Mouse (Mus musculus) heart, adult 2 months (tissue): ENCODE measurements around the gene Scn3a. TPM values are rescaled to one million over a fixed set of nuclear protein-coding genes. Genes with fewer than 3 reads are reported as not detected.

Experiments
- DNase-seq, 2 experiments: peaks; one replicate each; pipeline ENCODE4 v3.0.0; 2021
- H3K27ac ChIP-seq: fragments of 200-600 bp; 2 replicates; pipeline ENCODE4 v1.8.1; 2022
- H3K27me3 ChIP-seq: fragments of 200-500 bp; 2 replicates; pipeline ENCODE4 v1.6.1; 2012; ENCODE audit warnings: mild to moderate bottlenecking, low read length, inconsistent platforms, mixed read lengths; ENCODE audit not compliant: control insufficient read depth, insufficient read depth
- H3K36me3 ChIP-seq: fragments of 200-500 bp; 2 replicates; pipeline ENCODE4 v1.6.1; 2012; ENCODE audit warnings: low read length, inconsistent platforms; ENCODE audit not compliant: control insufficient read depth, insufficient read depth
- H3K4me1 ChIP-seq: fragments of 200-500 bp; 2 replicates; pipeline ENCODE4 v1.6.1; 2011; ENCODE audit warnings: low read length; ENCODE audit not compliant: control insufficient read depth, insufficient read depth
- H3K4me3 ChIP-seq: fragments of 200-600 bp; 2 replicates; pipeline ENCODE4 v1.8.1; 2022
- H3K79me2 ChIP-seq: fragments of 200-500 bp; replicated peaks from 2 replicates; pipeline ENCODE4 v1.6.1; 2012; ENCODE audit warnings: mild to moderate bottlenecking, inconsistent platforms, low read length, moderate library complexity, mixed read lengths; ENCODE audit not compliant: control insufficient read depth, insufficient read depth
- H3K9ac ChIP-seq: fragments of 200-500 bp; 2 replicates; pipeline ENCODE4 v1.6.1; 2012; ENCODE audit warnings: low read depth, mild to moderate bottlenecking, control low read depth, inconsistent platforms, low read length, mixed read lengths
- CTCF ChIP-seq: fragments of 200-600 bp; IDR thresholded peaks from 2 replicates; pipeline ENCODE4 v1.8.1; 2022; ENCODE audit warnings: antibody characterized with exemption, mild to moderate bottlenecking, moderate library complexity
- EP300 ChIP-seq: fragments of 200-500 bp; IDR thresholded peaks from 2 replicates; pipeline ENCODE4 v1.6.1; 2011; ENCODE audit warnings: low read depth, low read length, control low read depth; ENCODE audit not compliant: insufficient read depth
- POLR2A ChIP-seq: fragments of 200-500 bp; IDR thresholded peaks from 2 replicates; pipeline ENCODE4 v1.6.1; 2011; ENCODE audit warnings: mild to moderate bottlenecking, low read depth, low read length, control low read depth; ENCODE audit not compliant: insufficient read depth
- WGBS: fragments of 180-500 bp; shearing (Covaris S2); methylation state at CpG from one replicate; pipeline ENCODE4 v1.1.7; 2018; 5-methylcytosine and 5-hydroxymethylcytosine counted together
- intact Hi-C: fragments of 180-260 bp; cut with DNase I; formaldehyde crosslinking; loops from one replicate; pipeline ENCODE4 v1.15.1; 2025
- polyA plus RNA-seq: library from polyadenylated mRNA; depleted of rRNA; stranded (reverse); fragments of >200 nt; gene quantifications from 2 replicates; pipeline ENCODE4 v1.2.3, GENCODE M21; 2012
- total RNA-seq, 2 experiments: library from RNA; stranded (reverse); gene quantifications; 2 replicates each; pipeline ENCODE4 v1.2.3; 2021

Gene Scn3a
- total and polyA plus RNA-seq, 3 experiments: 0.41 to 2.5 (median 1.3) TPM

DNA sequence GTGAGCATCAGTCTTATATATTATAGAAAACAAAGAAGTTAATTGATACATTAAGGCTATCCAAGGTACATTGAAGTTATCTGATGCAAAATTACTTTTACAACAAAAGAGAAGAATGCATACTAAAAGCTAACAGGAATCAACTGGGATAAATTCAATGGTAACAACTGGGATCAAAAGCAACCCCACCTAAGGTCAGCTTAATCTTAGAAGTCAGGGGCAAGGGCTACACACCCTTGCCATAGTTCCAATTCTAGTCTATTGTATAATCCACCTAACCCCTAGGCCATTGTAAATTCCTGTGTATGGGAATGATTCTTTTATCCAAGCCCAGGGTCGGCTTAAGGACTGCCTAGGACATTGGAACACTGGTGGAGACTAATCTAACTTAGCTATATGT lies 130.5 kb downstream of the Scn3a start:
- TF ChIP-seq CTCF (no peak), EP300 (no peak), POLR2A (no peak)
- WGBS: 85% methylated on average over 1 of the region's 1 CpGs

GRCm38 (mm10) chr2:65423501-65423900 lies 143.9 kb downstream of the Scn3a start:
- no peaks in the 10 kb centered on the region for H3K4me1 ChIP-seq
- TF ChIP-seq EP300: no peak
- TF ChIP-seq CTCF: 0 out of 2 replicates have a peak, but pooled peaks have one; percentile 13
- no peak overlapping the region for H3K9ac ChIP-seq
- H3K36me3 ChIP-seq: no peaks in the 10 kb centered on the region
- H3K27me3 ChIP-seq: no peaks in the 10 kb centered on the region
- no peak for DNase-seq
- no peak overlapping the region for H3K27ac ChIP-seq
- H3K79me2 ChIP-seq: no peaks in the 10 kb centered on the region
- 46% methylated on average over 5 of the region's 5 CpGs for WGBS
- no peak overlapping the region for H3K4me3 ChIP-seq
- intact Hi-C loops: no loop called here

More for the DNA sequence above, 130.5 kb downstream of the Scn3a start:
- Histone ChIP-seq H3K4me3 (no peak overlapping the region), H3K4me1 (peaks cover 4% of the 10 kb centered on the region), H3K9ac (no peak overlapping the region), H3K27ac (no peak overlapping the region), H3K27me3 (no peaks in the 10 kb centered on the region), H3K36me3 (peaks cover under 1% of the 10 kb centered on the region; the same call in 1 of the 2 replicates), H3K79me2 (no peaks in the 10 kb centered on the region)
- DNase-seq: no peak
- intact Hi-C loops: no loop called here

- Histone ChIP-seq H3K4me3 (no peak overlapping the region), H3K79me2 (no peaks in the 10 kb centered on the region), H3K4me1 (no peaks in the 10 kb centered on the region), H3K36me3 (no peaks in the 10 kb centered on the region), H3K27me3 (no peaks in the 10 kb centered on the region), H3K27ac (no peak overlapping the region), H3K9ac (no peak overlapping the region)
- 73% methylated on average over 11 of the region's 11 CpGs for WGBS
- DNase-seq: no peak
- TF ChIP-seq EP300 (no peak), CTCF (no peak), POLR2A (no peak)
- intact Hi-C loops: no loop called here
These were observed 145.9 kb downstream of the Scn3a start for GRCm38 (mm10) chr2:65421259-65422255.

DNA sequence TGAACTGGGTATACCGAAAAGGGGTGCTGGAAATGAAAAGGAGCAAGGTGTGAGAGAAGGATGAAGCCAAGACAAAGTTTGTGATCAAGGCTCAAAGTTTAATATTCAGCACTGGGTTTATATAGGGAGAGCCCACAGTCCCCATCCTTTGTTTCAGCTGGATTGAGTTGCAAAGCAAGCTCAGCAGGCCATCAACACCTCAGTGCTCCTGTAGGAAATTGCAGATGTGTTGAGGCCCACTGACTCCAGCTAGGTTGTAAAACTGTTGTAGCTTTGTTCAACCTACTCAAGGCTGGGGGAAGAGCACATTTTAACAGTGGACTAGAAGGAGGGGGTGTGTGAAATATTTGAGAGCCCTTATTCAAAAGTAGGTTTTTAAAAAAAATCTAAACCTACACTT lies 148.8 kb downstream of the Scn3a start:
- WGBS: 62% methylated on average over 1 of the region's 1 CpGs
- no peak for DNase-seq
- no peaks in the 10 kb centered on the region for H3K79me2 ChIP-seq
- no peak for TF ChIP-seq EP300
- TF ChIP-seq POLR2A: no peak
- no peak for TF ChIP-seq CTCF
- no peak overlapping the region for H3K4me3 ChIP-seq
- H3K36me3 ChIP-seq: no peaks in the 10 kb centered on the region
- no peak overlapping the region for H3K27ac ChIP-seq
- intact Hi-C loops: no loop called here
- H3K27me3 ChIP-seq: no peaks in the 10 kb centered on the region
- no peak overlapping the region for H3K9ac ChIP-seq
- H3K4me1 ChIP-seq: peaks cover 2% of the 10 kb centered on the region

GRCm38 (mm10) chr2:65416535-65416934 lies 150.9 kb downstream of the Scn3a start:
- Histone ChIP-seq H3K9ac (no peak overlapping the region), H3K36me3 (no peaks in the 10 kb centered on the region), H3K4me3 (no peak overlapping the region), H3K4me1 (peaks cover 2% of the 10 kb centered on the region), H3K27ac (no peak overlapping the region), H3K27me3 (no peaks in the 10 kb centered on the region), H3K79me2 (no peaks in the 10 kb centered on the region)
- no peak for TF ChIP-seq CTCF
- intact Hi-C loops: no loop called here
- no peak for DNase-seq
- 94% methylated on average over 1 of the region's 1 CpGs for WGBS

DNA sequence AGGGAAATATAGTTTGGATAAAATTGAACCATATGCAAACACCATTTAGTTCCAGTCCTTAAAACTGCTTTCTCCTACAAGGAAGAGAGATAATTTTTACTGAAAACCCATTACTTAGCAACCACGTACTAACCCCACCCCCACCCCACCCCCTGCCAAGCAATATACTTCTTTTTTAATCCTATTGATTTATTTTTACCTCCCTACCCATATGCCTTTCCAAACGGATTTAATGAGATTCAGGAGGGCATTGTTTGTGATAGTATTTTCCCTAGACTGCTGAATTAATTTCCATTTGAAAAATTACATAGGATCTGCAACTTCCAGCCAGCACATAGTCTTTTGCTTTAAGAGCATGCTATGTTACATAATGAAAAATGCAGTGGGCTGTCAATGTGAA lies 152.1 kb downstream of the Scn3a start:
- H3K36me3 ChIP-seq: no peaks in the 10 kb centered on the region
- H3K4me3 ChIP-seq: no peak overlapping the region
- H3K79me2 ChIP-seq: no peaks in the 10 kb centered on the region
- no peak for TF ChIP-seq CTCF
- TF ChIP-seq POLR2A: no peak
- no peak for TF ChIP-seq EP300
- peaks cover 2% of the 10 kb centered on the region for H3K4me1 ChIP-seq
- intact Hi-C loops: no loop called here
- DNase-seq: no peak
- WGBS: 13% methylated on average over 2 of the region's 2 CpGs
- no peaks in the 10 kb centered on the region for H3K27me3 ChIP-seq
- H3K27ac ChIP-seq: no peak overlapping the region
- H3K9ac ChIP-seq: no peak overlapping the region
